Mouse (Mus musculus): ENCODE measurements around the gene Ms4a4b.
"Not testable (repeated sequence)": the region's sequence is repeated elsewhere in the genome, so short reads cannot be mapped to it uniquely, and the experiment has no call there.

GRCm38 (mm10) chr19:11418865-11419264 is 24.5 kb upstream of the Ms4a4b start:
- not testable (repeated sequence) for TF ChIP-seq USF1 (IDR thresholded peaks at IDR 0.05; ENCODE audit: low read depth); MAX (IDR thresholded peaks at IDR 0.05); CTCF (IDR thresholded peaks at IDR 0.05; ENCODE audit: control insufficient read depth, insufficient read depth, insufficient read length); FOSL1 (IDR thresholded peaks at IDR 0.05; ENCODE audit: insufficient read depth, low read length, poor library complexity, severe bottlenecking); CEBPB (IDR thresholded peaks at IDR 0.05; ENCODE audit: low read depth); MYOG (IDR thresholded peaks at IDR 0.05; ENCODE audit: control insufficient read depth, extremely low read depth, insufficient read length)
